Mouse (Mus musculus) embryonic fibroblast, embryonic 13.5 days (primary cell): ENCODE data around the gene Sorbs2. TPM values are rescaled to one million over a fixed set of nuclear protein-coding genes. Genes with fewer than 3 reads are reported as not detected.

Experiments
- H3K27ac ChIP-seq: 2 replicates; pipeline ENCODE4 v1.5.1; 2012; ENCODE audit warnings: low read length, control low read depth, inconsistent platforms; ENCODE audit not compliant: insufficient read depth
- H3K4me1 ChIP-seq: 2 replicates; pipeline ENCODE4 v1.6.1; 2011; ENCODE audit warnings: low read length; ENCODE audit not compliant: control insufficient read depth, insufficient read depth
- H3K4me3 ChIP-seq: 2 replicates; pipeline ENCODE4 v1.5.1; 2011; ENCODE audit warnings: mild to moderate bottlenecking, control low read depth, low read length; ENCODE audit not compliant: insufficient read depth
- CTCF ChIP-seq: IDR thresholded peaks from 2 replicates; pipeline ENCODE4 v1.5.1; 2011; ENCODE audit warnings: mild to moderate bottlenecking, control low read depth, low read length, moderate library complexity, borderline replicate concordance; ENCODE audit not compliant: insufficient read depth
- POLR2A ChIP-seq: IDR thresholded peaks from 2 replicates; pipeline ENCODE4 v1.6.1; 2011; ENCODE audit warnings: low read depth, mild to moderate bottlenecking, control low read depth, low read length, moderate library complexity
- polyA plus RNA-seq: library from polyadenylated mRNA; stranded (reverse); fragments of >200 nt; gene quantifications from 2 replicates; pipeline ENCODE4 v1.2.4, GENCODE M21; 2011; ENCODE audit warnings: low read depth; ENCODE audit not compliant: missing spikeins, insufficient read length

Gene Sorbs2
- polyA plus RNA-seq, 1 experiment = 28.5 TPM

DNA sequence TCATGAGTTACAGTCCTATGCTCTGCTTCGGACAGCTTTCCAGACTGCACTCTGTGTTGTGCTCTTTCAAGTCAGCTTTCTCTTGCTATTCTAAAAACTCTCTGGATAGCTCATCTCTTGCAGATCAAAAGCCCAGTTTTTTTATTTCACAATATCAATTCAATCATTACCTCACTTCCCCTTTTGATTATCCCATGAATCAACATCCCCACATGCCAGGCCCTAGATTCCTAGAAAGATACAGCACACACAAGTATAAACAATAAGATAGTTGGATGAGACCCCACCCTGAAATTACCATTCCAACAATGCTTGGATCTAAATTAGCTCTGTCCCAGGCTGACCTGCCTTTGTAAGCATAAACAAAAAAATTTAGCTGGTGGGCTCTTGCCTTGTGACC, 57.6 kb downstream of the Sorbs2 start:
- no peak overlapping the region for H3K27ac ChIP-seq
- H3K4me3 ChIP-seq = no peak overlapping the region
- H3K4me1 ChIP-seq = no peaks in the 10 kb centered on the region; the same call in 1 of the 2 replicates
- TF ChIP-seq CTCF (no peak), POLR2A (no peak)

DNA sequence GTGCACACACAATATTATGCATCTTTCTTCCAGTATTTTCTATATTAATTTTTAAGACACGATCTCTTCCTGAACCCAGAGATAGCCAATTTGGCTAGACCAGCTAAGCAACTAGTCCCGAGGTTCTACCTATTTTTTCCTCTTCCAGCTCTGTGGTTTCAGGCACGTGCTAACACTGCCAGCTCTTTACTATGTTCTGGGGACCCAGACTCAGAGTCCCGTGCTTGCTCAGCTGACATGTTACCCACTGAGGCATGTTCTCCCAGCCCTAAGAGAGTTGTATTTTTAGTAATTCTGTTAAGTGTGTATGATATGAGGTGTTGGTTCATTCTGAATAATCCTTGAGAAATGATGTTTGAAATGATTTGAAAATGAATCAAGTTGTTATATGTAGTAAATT, 62.5 kb downstream of the Sorbs2 start:
- no peaks in the 10 kb centered on the region for H3K4me1 ChIP-seq
- no peak overlapping the region for H3K27ac ChIP-seq
- H3K4me3 ChIP-seq = no peak overlapping the region
- TF ChIP-seq POLR2A (no peak), CTCF (no peak)

DNA sequence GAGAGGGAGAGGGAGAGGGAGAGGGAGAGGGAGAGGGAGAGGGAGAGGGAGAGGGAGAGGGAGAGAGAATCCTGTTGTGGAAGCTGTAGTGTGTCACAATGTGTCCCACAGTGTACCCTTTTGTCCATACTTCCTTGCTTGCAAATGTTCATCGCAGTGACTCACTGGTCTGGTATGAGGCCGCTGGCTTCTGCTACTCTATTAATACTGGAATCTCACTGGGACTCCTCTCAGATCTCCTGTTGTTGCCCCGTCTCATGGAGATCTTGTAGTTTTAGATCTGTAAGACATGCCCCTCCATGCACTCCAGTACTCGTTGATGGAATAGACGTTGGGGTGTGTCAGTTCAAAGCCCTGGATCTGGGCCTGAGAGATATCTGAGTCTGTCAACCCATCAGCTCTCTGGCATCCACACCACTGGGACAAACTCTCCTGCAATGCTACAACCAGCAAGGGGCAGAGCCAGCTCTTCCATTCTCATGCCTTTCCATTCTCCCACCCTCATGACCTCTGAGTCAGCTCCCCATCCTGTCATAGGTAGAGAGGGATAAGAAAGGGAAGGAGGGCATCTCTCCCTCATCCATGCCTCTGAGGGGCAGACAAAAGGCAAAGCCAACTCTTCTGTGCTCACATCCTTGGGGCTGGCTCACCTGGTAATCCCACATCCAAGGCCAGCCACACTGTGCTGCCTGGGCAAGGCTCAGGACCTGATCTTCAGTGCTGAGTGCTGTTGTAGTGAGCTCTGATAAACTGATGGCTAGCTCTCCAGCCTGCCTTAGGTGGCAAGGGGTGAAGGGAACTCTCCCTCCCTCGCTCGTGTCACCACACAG, 72.3 kb downstream of the Sorbs2 start:
- H3K4me3 ChIP-seq = no peak overlapping the region
- no peak for TF ChIP-seq POLR2A
- TF ChIP-seq CTCF = no peak
- peaks cover 6% of the 10 kb centered on the region for H3K4me1 ChIP-seq
- H3K27ac ChIP-seq = peak overlapping the region; percentile 48; the same call in 1 of the 2 replicates

DNA sequence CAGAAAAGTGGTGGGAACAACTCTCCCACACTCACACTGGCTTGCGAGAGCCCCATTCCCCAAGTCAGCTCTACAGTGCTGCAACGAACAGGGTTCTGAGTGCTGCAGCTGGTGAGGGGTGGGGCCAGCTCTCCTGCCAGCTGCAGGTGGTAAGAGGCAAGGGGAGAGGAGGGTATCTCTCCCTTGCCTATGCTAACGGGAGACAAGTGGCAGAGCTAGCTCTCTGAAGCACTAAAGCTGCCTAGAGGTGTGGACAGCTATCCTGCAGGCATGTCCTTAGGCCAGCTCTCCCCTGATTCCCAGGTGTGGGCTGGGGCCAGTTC, 72.9 kb downstream of the Sorbs2 start:
- Histone ChIP-seq H3K4me3 (no peak overlapping the region), H3K27ac (no peak overlapping the region), H3K4me1 (peaks cover 6% of the 10 kb centered on the region)
- TF ChIP-seq POLR2A = no peak
- TF ChIP-seq CTCF = no peak

DNA sequence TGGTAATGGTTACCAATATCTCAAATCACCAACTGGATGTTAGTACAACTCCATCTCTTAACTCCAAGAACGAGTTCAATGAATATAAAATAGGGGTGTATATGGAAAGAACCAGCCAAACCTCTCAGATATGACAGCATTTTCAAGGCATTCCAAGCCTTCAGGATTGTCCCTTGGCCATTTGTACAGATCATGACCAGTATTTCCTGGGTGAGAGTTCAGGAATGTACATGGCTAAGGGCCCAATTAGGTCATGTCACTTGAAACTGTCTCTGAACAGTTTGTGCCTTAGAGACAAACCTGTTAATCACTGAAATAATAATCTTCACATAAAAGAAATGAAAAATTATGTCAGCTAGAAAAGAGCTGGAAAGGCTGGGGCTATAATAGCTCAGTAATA, 76.3 kb downstream of the Sorbs2 start:
- no peak for TF ChIP-seq POLR2A
- no peak for TF ChIP-seq CTCF
- Histone ChIP-seq H3K27ac (no peak overlapping the region), H3K4me1 (peaks cover 6% of the 10 kb centered on the region), H3K4me3 (no peak overlapping the region)

DNA sequence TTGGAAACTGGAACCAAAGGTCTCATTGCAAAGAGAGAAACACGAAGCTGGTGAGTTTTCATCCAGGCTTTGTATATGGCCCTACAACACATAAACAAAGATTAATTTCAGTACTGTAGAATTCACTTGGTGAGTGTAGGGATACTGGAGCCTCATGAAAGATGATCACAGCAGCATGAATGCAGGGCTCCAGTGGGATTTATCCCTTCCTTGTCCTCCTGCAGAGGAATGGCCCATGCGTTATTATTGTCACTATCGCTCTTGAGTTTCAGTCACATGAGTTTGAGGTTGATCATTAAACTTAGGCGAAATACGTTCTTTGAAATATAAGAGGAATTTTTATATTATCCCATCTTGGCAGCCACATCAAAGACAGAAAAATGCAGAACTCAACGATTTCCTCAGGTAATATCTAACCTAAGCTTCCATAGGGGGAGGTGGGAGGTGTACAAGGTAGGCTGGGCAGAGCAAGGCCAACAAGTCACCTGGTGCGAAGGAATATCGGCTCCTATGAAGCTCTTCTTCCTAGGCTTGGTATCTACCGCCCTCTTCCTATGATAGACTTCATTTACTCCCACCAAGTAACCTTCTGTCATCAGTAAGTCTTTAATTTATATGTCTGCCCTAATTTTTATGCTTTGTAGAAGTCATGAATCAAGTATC, 76.9 kb downstream of the Sorbs2 start:
- H3K4me3 ChIP-seq = no peak overlapping the region
- TF ChIP-seq POLR2A (no peak), CTCF (no peak)
- H3K27ac ChIP-seq = no peak overlapping the region
- H3K4me1 ChIP-seq = peaks cover 6% of the 10 kb centered on the region

DNA sequence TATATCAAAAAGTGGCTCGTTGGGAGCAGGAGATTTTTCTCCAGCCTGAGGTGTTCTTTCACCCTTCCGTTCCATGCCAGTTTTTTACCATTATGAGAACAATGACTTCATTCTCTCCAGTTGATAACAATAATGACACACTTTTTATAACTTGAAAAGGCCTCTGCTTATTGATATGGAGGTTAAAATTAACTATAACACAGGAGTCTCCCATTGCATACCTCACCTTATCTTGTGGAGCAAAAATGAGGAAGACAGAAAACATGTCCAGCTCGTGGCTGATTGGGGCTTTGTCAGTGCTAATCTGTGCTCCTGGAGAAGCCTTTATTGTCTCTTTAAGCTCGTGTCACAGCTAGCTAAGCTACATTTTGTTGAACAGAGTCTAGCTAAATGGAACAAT, 77.6 kb downstream of the Sorbs2 start:
- no peak overlapping the region for H3K27ac ChIP-seq
- peaks cover 2% of the 10 kb centered on the region for H3K4me1 ChIP-seq
- TF ChIP-seq CTCF = no peak
- TF ChIP-seq POLR2A = no peak
- H3K4me3 ChIP-seq = no peak overlapping the region

DNA sequence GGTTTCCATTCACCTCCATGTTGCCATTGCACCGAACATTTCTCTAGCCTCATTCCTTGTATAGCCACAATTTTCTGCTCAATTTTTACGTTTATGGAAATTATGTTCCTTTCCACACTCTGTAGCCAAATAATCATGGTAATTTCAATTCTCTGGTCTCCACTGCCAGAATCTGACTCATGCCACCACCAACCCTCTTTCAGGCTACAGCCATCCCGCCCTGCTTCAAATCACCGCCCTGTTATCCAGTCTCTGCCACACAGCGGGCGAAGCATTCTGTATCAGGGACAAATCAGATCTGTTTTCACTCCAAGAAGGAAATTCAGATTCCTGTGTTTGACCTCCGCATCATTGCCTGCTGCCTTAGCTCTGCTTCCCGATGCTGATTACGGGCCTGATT, 79.4 kb downstream of the Sorbs2 start:
- Histone ChIP-seq H3K4me3 (no peak overlapping the region), H3K4me1 (no peaks in the 10 kb centered on the region; the same call in 1 of the 2 replicates), H3K27ac (no peak overlapping the region)
- TF ChIP-seq CTCF (no peak), POLR2A (no peak)

DNA sequence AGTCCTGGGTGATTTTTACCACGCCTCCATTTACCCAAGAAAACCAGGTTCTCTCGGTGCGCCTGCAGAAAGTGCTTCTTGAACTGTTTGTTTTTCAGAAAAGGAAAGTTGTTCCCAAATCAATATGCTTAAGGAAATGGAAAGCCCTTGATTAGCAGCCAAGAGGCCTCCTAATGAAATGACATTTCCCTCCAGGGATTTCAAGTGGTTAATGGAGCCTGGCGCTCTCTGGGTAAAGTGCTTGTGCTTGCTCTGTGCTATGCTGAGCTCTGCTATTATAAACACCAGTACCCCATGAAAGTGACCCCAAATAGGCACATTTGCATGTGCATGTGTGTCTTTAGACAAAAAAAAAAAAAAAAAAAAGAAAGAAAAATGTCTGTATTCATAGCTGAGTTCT, 84.3 kb downstream of the Sorbs2 start:
- Histone ChIP-seq H3K4me1 (peaks cover 5% of the 10 kb centered on the region; the same call in 1 of the 2 replicates), H3K4me3 (no peak overlapping the region), H3K27ac (no peak overlapping the region)
- no peak for TF ChIP-seq POLR2A
- TF ChIP-seq CTCF = no peak

DNA sequence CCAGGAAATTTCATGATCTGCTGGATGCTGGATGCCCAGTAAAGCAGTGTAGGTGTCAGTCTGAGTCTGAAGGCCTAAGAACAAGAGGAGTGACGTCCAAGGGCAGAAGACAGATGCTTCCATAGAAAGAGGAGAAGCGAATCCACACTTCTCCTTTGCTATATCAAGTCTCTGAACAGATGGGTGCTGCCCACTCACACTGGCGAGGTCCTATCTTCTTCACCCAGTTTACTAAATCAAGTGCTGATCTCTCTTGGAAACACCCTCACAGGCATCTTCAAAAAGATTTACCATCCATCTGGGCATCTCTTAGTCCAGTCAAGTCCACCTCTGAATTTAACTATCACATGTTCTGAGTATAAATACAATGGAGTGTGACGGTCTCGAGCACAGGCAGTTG, 86.1 kb downstream of the Sorbs2 start:
- H3K27ac ChIP-seq = no peak overlapping the region
- no peak for TF ChIP-seq CTCF
- TF ChIP-seq POLR2A = no peak
- H3K4me1 ChIP-seq = peaks cover 13% of the 10 kb centered on the region
- no peak overlapping the region for H3K4me3 ChIP-seq
